Mouse (Mus musculus) heart, adult 2 months (tissue): ENCODE measurements at regions not wholly inside any gene's neighbourhood (a gene's known extent, or its start where the extent isn't known, plus 50 kb on each side); places are given as distances from the start of the nearest gene placed in this dataset.

Experiments used
- CTCF ChIP-seq: fragments of 200-600 bp; IDR thresholded peaks from 2 replicates; pipeline ENCODE4 v1.8.1; 2022; ENCODE audit warnings: antibody characterized with exemption, mild to moderate bottlenecking, moderate library complexity
- EP300 ChIP-seq: fragments of 200-500 bp; IDR thresholded peaks from 2 replicates; pipeline ENCODE4 v1.6.1; 2011; ENCODE audit warnings: low read depth, low read length, control low read depth; ENCODE audit not compliant: insufficient read depth
- POLR2A ChIP-seq: fragments of 200-500 bp; IDR thresholded peaks from 2 replicates; pipeline ENCODE4 v1.6.1; 2011; ENCODE audit warnings: mild to moderate bottlenecking, low read depth, low read length, control low read depth; ENCODE audit not compliant: insufficient read depth

DNA sequence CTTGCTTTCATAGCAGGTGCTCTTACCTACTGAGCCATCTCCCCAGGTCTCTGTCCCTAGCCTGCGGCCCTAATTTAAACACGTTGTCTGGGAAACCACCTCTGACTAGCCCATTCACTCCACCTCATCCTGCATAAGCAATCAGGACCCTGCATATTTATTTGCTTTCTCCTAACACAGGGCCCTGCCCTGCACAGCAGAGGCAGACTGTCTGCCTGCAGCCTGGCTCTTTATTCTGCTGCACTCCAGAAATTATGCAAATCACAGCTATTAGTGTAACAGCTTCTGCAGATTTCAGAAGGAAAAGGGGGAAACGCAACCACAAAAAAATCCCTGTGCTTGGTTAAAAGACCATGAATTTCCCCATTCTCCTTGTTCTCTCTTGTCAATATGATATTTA lies 505.9 kb upstream of the Vstm2b start:
- no peak for TF ChIP-seq POLR2A
- no peak for TF ChIP-seq CTCF
- no peak for TF ChIP-seq EP300
